Mouse (Mus musculus) liver, embryonic 14.5 days (tissue): ENCODE measurements around the gene Glra1.

Experiments used
- CTCF ChIP-seq: IDR thresholded peaks from 2 replicates; pipeline ENCODE4 v1.5.1; 2016; ENCODE audit warnings: antibody characterized with exemption, low read depth, control low read depth
- EP300 ChIP-seq: IDR thresholded peaks from 2 replicates; pipeline ENCODE4 v1.6.1; 2016; ENCODE audit warnings: antibody characterized with exemption, low read depth

DNA sequence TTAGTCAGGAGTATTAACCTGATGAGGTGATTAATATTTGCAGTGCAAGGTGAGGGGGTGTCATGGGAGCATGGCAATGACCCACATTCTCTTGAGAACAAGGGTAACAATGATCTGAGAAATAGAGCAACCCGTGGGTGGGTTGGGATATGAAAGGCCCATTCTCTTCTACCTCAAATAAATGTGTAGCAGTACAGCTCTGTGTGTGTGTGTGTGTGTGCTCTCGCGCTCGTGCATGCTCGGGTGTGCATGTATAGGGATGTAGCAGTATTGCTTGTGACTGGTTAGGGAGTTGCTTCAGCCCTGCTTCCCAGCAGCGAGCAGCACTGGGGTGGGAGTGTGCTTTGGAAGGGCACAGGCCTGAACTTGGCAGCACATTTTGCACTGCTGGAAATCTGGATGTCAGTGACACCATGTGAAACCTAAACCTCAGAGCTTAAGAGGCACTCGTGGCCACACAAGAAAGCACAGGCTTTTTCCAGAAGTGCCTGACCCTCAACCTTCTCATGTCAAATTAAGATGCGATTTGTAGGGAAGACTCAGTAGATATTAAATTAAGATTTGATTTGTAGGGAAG is 106.0 kb downstream of the Glra1 start:
- no peak for TF ChIP-seq CTCF
- TF ChIP-seq EP300, result no peak
